Mouse (Mus musculus) C2C12 (cell line): ENCODE data around the gene Clstn2. TPM values are rescaled to one million over a fixed set of nuclear protein-coding genes. Genes with fewer than 3 reads are reported as not detected.

Experiments
- H3K27me3 ChIP-seq: one replicate; pipeline ENCODE4 v1.6.1; 2011; ENCODE audit not compliant: control insufficient read depth, insufficient read depth, insufficient read length
- H3K36me3 ChIP-seq: one replicate; pipeline ENCODE4 v1.6.1; 2011; ENCODE audit not compliant: control insufficient read depth, insufficient read depth
- H3K4me3 ChIP-seq: one replicate; pipeline ENCODE4 v1.5.1; 2011; ENCODE audit warnings: mild to moderate bottlenecking, control low read depth; ENCODE audit not compliant: poor library complexity, insufficient read depth, severe bottlenecking
- H3K79me2 ChIP-seq: one replicate; pipeline ENCODE4 v1.6.1; 2011; ENCODE audit not compliant: control insufficient read depth, insufficient read depth
- H3K79me3 ChIP-seq: one replicate; pipeline ENCODE4 v1.6.1; 2011; ENCODE audit warnings: low read depth, control low read depth
- H3ac ChIP-seq: one replicate; pipeline ENCODE3; 2011; ENCODE audit warnings: low read depth; ENCODE audit not compliant: control insufficient read depth, insufficient read length
- CEBPB ChIP-seq: IDR thresholded peaks from one replicate; pipeline ENCODE4 v1.6.1; 2011; ENCODE audit warnings: low read depth, mild to moderate bottlenecking, control low read depth, moderate library complexity
- CTCF ChIP-seq: IDR thresholded peaks from one replicate; pipeline ENCODE4 v1.5.1; 2011; ENCODE audit not compliant: control insufficient read depth, insufficient read depth, insufficient read length
- FOSL1 ChIP-seq: IDR thresholded peaks from one replicate; pipeline ENCODE4 v1.8.0; 2011; ENCODE audit warnings: mild to moderate bottlenecking, low read length; ENCODE audit not compliant: poor library complexity, insufficient read depth, severe bottlenecking
- MAX ChIP-seq: IDR thresholded peaks from one replicate; pipeline ENCODE4 v1.6.1; 2011; ENCODE audit warnings: mild to moderate bottlenecking, control low read depth
- MYOD1 ChIP-seq: IDR thresholded peaks from one replicate; pipeline ENCODE4 v1.6.1; 2011; ENCODE audit warnings: low read depth; ENCODE audit not compliant: control insufficient read depth, insufficient read length
- MYOG ChIP-seq: IDR thresholded peaks from one replicate; pipeline ENCODE4 v1.6.1; 2011; ENCODE audit not compliant: control insufficient read depth, insufficient read length; ENCODE audit errors: extremely low read depth
- USF1 ChIP-seq: IDR thresholded peaks from one replicate; pipeline ENCODE4 v1.6.1; 2011; ENCODE audit warnings: low read depth, mild to moderate bottlenecking, control low read depth, moderate library complexity
- long read RNA-seq, 2 experiments: library from polyadenylated mRNA; unstranded; transcript quantifications; one replicate each; pipeline ENCODE4 v2.0.0; 2019 to 2020
- polyA plus RNA-seq: library from polyadenylated mRNA; unstranded; fragments of >200 nt; fragmentation: generic; extraction: Trizol; gene quantifications from one replicate; pipeline ENCODE4 v1.2.1, GENCODE M21; 2012; ENCODE audit warnings: missing spikeins

Gene Clstn2
- 0.01 TPM for polyA plus RNA-seq
- long read RNA-seq, experiment 1, result 0 reads
- long read RNA-seq, experiment 2, result 0 reads

- no peaks in the 10 kb centered on the region for H3K79me3 ChIP-seq
- no peaks in the 10 kb centered on the region for H3K36me3 ChIP-seq
- no peaks in the 10 kb centered on the region for H3K27me3 ChIP-seq
- no peak within 1 kb of the TSS for H3K4me3 ChIP-seq
- H3K79me2 ChIP-seq, result no peaks in the 10 kb centered on the region
- H3ac ChIP-seq, result no peak within 1 kb of the TSS
- TF ChIP-seq CEBPB, result no peak
- no peak for TF ChIP-seq MAX
- no peak for TF ChIP-seq FOSL1
- TF ChIP-seq CTCF, result no peak
Measured at GRCm38 (mm10) chr9:98032573-98033272, at the start of gene Clstn2. TSS of gene Clstn2 (minus strand) at chr9:98033181.

- H3K27me3 ChIP-seq, result no peaks in the 10 kb centered on the region
- H3K36me3 ChIP-seq, result no peaks in the 10 kb centered on the region
- H3K4me3 ChIP-seq, result no peak overlapping the region
- H3ac ChIP-seq, result no peak overlapping the region
- no peaks in the 10 kb centered on the region for H3K79me3 ChIP-seq
- TF ChIP-seq FOSL1 (no peak), CEBPB (no peak), MAX (no peak), MYOD1 (no peak), MYOG (no peak), USF1 (no peak), CTCF (no peak)
- H3K79me2 ChIP-seq, result no peaks in the 10 kb centered on the region
Measured at GRCm38 (mm10) chr9:98067767-98068166, 34.8 kb upstream of the Clstn2 start.

- Histone ChIP-seq H3ac (no peak overlapping the region), H3K36me3 (no peaks in the 10 kb centered on the region), H3K79me3 (no peaks in the 10 kb centered on the region), H3K79me2 (no peaks in the 10 kb centered on the region), H3K27me3 (no peaks in the 10 kb centered on the region), H3K4me3 (no peak overlapping the region)
- TF ChIP-seq FOSL1 (no peak), MYOG (no peak), CTCF (no peak), MAX (no peak), USF1 (no peak), CEBPB (no peak), MYOD1 (no peak)
Measured at GRCm38 (mm10) chr9:98061646-98062045, 28.7 kb upstream of the Clstn2 start.

- Histone ChIP-seq H3K4me3 (no peak overlapping the region), H3K79me2 (no peaks in the 10 kb centered on the region), H3K79me3 (no peaks in the 10 kb centered on the region), H3K27me3 (no peaks in the 10 kb centered on the region), H3K36me3 (no peaks in the 10 kb centered on the region), H3ac (no peak overlapping the region)
- TF ChIP-seq MYOD1 (no peak), USF1 (no peak), CTCF (no peak), MYOG (no peak), MAX (no peak), FOSL1 (no peak)
Measured at GRCm38 (mm10) chr9:98057291-98057690, 24.3 kb upstream of the Clstn2 start.

GRCm38 (mm10) chr9:98051343-98051742 is 18.4 kb upstream of the Clstn2 start:
- Histone ChIP-seq H3K27me3 (peaks cover 4% of the 10 kb centered on the region), H3K4me3 (no peak overlapping the region), H3ac (no peak overlapping the region), H3K79me3 (no peaks in the 10 kb centered on the region), H3K79me2 (no peaks in the 10 kb centered on the region), H3K36me3 (no peaks in the 10 kb centered on the region)
- TF ChIP-seq FOSL1 (no peak), MAX (no peak), MYOD1 (no peak), USF1 (no peak)

- no peaks in the 10 kb centered on the region for H3K36me3 ChIP-seq
- no peak for TF ChIP-seq FOSL1
- H3K27me3 ChIP-seq, result no peaks in the 10 kb centered on the region
- H3ac ChIP-seq, result no peak overlapping the region
- no peak overlapping the region for H3K4me3 ChIP-seq
- no peaks in the 10 kb centered on the region for H3K79me3 ChIP-seq
- H3K79me2 ChIP-seq, result no peaks in the 10 kb centered on the region
Measured at GRCm38 (mm10) chr9:98033273-98033855, 383 bp upstream of the Clstn2 start.
